Mouse (Mus musculus): ENCODE data around the gene Kcnh8.
A peak's percentile ranks its signal among the peaks of the same experiment; 100 is the strongest.

Kcnh8 gene

GRCm38 (mm10) chr17:52602093-52602780 is at the start of gene Kcnh8:
Gene Kcnh8, plus strand, starts transcription at chr17:52602709.
- DNase-seq (ENCODE audit: low read depth, low spot score), result peak; percentile 13

GRCm38 (mm10) chr17:52559961-52560720 is 42.4 kb upstream of the Kcnh8 start:
- peak; percentile 72 for DNase-seq (ENCODE audit: low read depth, low spot score)

- no peak for DNase-seq (ENCODE audit: low read depth, low spot score)
These were observed 36.9 kb upstream of the Kcnh8 start for GRCm38 (mm10) chr17:52565467-52566155.

GRCm38 (mm10) chr17:52569584-52570270 is 32.8 kb upstream of the Kcnh8 start:
- peak; percentile 52 for DNase-seq (ENCODE audit: low read depth, low spot score)

- DNase-seq (ENCODE audit: low read depth, low spot score), result no peak
These were observed 30.3 kb upstream of the Kcnh8 start for GRCm38 (mm10) chr17:52572229-52572628.

GRCm38 (mm10) chr17:52591503-52592194 is 10.9 kb upstream of the Kcnh8 start:
- peak; percentile 64 for DNase-seq (ENCODE audit: low read depth, low spot score)

GRCm38 (mm10) chr17:52599141-52599540 is 3.4 kb upstream of the Kcnh8 start:
- no peak for DNase-seq (ENCODE audit: low read depth, low spot score)

GRCm38 (mm10) chr17:52600882-52601371 is 1.6 kb upstream of the Kcnh8 start:
- peak; percentile 71 for DNase-seq (ENCODE audit: low read depth, low spot score)

- no peak for DNase-seq (ENCODE audit: low read depth, low spot score)
These were observed 267 bp downstream of the Kcnh8 start for GRCm38 (mm10) chr17:52602781-52603170.

- no peak for DNase-seq (ENCODE audit: low read depth, low spot score)
These were observed 902 bp downstream of the Kcnh8 start for GRCm38 (mm10) chr17:52603411-52603810.

GRCm38 (mm10) chr17:52611382-52611781 is 8.9 kb downstream of the Kcnh8 start:
- DNase-seq (ENCODE audit: low read depth, low spot score), result no peak

- no peak for DNase-seq (ENCODE audit: low read depth, low spot score)
These were observed 46.7 kb downstream of the Kcnh8 start for GRCm38 (mm10) chr17:52649186-52649585.

GRCm38 (mm10) chr17:52691988-52692387 is 89.5 kb downstream of the Kcnh8 start:
- DNase-seq (ENCODE audit: low read depth, low spot score), result no peak

GRCm38 (mm10) chr17:52701944-52702343 is 99.4 kb downstream of the Kcnh8 start:
- no peak for DNase-seq (ENCODE audit: low read depth, low spot score)

- DNase-seq (ENCODE audit: low read depth, low spot score), result no peak
These were observed 109.8 kb downstream of the Kcnh8 start for GRCm38 (mm10) chr17:52712319-52712718.

- no peak for DNase-seq (ENCODE audit: low read depth, low spot score)
These were observed 119.7 kb downstream of the Kcnh8 start for GRCm38 (mm10) chr17:52722214-52722613.

- DNase-seq (ENCODE audit: low read depth, low spot score), result no peak
These were observed 126.3 kb downstream of the Kcnh8 start for GRCm38 (mm10) chr17:52728806-52729205.

- no peak for DNase-seq (ENCODE audit: low read depth, low spot score)
These were observed 135.9 kb downstream of the Kcnh8 start for GRCm38 (mm10) chr17:52738436-52738835.

GRCm38 (mm10) chr17:52788151-52788550 is 185.6 kb downstream of the Kcnh8 start:
- no peak for DNase-seq (ENCODE audit: low read depth, low spot score)

- no peak for DNase-seq (ENCODE audit: low read depth, low spot score)
These were observed 202.0 kb downstream of the Kcnh8 start for GRCm38 (mm10) chr17:52804463-52804862.

GRCm38 (mm10) chr17:52810773-52811172 is 208.3 kb downstream of the Kcnh8 start:
- DNase-seq (ENCODE audit: low read depth, low spot score), result no peak
